Mouse (Mus musculus): Measurements from ENCODE around the gene Sgsm1. TPM values are rescaled to one million over a fixed set of nuclear protein-coding genes. Genes with fewer than 3 reads are reported as not detected.

The Sgsm1 gene
- polyA plus RNA-seq, 1 experiment, result 1.0 TPM

DNA sequence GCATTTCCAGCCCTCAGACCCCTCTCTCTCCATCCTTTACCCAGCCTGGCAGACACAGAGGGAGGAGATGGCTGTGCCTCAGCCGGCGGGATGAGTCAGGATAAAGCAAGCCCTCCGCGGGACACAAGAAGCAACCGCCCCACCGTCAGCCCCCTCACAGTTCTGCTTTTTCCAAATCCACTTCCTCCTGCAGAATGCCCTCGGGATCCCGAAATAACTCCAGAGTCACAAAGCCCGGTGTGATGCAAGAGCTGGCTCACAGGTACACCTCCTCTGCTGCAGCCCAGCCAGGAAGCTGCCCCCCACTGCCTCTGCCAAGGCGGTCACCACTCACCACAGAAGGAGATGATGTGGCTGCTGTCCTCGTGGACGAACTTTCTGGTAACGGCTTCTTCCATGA lies 22.1 kb downstream of the Sgsm1 start:
- WGBS, result 3% methylated on average over 13 of the region's 13 CpGs
- no peak overlapping the region for H3K4me3 ChIP-seq (ENCODE audit: control insufficient read depth, insufficient read depth, low read length)
- H3K36me3 ChIP-seq (ENCODE audit: control insufficient read depth, insufficient read depth, low read length), result no peaks in the 10 kb centered on the region
- H3K27ac ChIP-seq (ENCODE audit: control insufficient read depth, insufficient read depth, low read length), result no peak overlapping the region
- no peak for DNase-seq
- no peak for TF ChIP-seq CTCF (IDR thresholded peaks at IDR 0.05; ENCODE audit: borderline replicate concordance, control insufficient read depth, extremely low read depth, insufficient read depth, low read length, poor library complexity)
- TF ChIP-seq POLR2A (IDR thresholded peaks at IDR 0.05; ENCODE audit: control insufficient read depth, extremely low read depth, insufficient read depth, low read length, poor library complexity), result no peak
- no peaks in the 10 kb centered on the region for H3K4me1 ChIP-seq (replicated peaks; ENCODE audit: control insufficient read depth, insufficient read depth, low read length)
- H3K27me3 ChIP-seq (ENCODE audit: control insufficient read depth, insufficient read depth, low read length), result no peaks in the 10 kb centered on the region

DNA sequence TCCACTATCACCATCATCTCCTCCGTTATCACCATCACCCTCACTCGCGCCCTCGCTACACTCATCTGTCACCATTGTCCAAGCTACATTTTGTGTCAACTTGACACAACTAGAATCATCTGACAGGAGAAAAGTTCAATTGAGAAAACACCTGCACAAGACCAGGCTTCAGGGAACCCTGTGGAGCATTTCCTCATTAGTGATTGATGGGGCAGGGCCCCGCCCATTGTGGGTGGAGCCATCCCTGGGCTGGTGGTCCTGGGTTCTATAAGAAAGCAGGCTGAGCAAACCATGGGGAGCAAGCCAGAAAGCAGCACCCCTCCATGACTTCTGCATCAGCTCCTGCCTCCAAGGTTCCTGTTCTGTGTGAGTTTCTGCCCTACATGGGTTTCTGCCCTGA lies 22.8 kb downstream of the Sgsm1 start:
- no peak overlapping the region for H3K4me3 ChIP-seq (ENCODE audit: control insufficient read depth, insufficient read depth, low read length)
- no peak overlapping the region for H3K27ac ChIP-seq (ENCODE audit: control insufficient read depth, insufficient read depth, low read length)
- H3K4me1 ChIP-seq (replicated peaks; ENCODE audit: control insufficient read depth, insufficient read depth, low read length), result no peaks in the 10 kb centered on the region
- no peak for TF ChIP-seq POLR2A (IDR thresholded peaks at IDR 0.05; ENCODE audit: control insufficient read depth, extremely low read depth, insufficient read depth, low read length, poor library complexity)
- no peak for TF ChIP-seq CTCF (IDR thresholded peaks at IDR 0.05; ENCODE audit: borderline replicate concordance, control insufficient read depth, extremely low read depth, insufficient read depth, low read length, poor library complexity)
- no peaks in the 10 kb centered on the region for H3K27me3 ChIP-seq (ENCODE audit: control insufficient read depth, insufficient read depth, low read length)
- no peak for DNase-seq
- 89% methylated on average over 5 of the region's 5 CpGs for WGBS
- no peaks in the 10 kb centered on the region for H3K36me3 ChIP-seq (ENCODE audit: control insufficient read depth, insufficient read depth, low read length)

DNA sequence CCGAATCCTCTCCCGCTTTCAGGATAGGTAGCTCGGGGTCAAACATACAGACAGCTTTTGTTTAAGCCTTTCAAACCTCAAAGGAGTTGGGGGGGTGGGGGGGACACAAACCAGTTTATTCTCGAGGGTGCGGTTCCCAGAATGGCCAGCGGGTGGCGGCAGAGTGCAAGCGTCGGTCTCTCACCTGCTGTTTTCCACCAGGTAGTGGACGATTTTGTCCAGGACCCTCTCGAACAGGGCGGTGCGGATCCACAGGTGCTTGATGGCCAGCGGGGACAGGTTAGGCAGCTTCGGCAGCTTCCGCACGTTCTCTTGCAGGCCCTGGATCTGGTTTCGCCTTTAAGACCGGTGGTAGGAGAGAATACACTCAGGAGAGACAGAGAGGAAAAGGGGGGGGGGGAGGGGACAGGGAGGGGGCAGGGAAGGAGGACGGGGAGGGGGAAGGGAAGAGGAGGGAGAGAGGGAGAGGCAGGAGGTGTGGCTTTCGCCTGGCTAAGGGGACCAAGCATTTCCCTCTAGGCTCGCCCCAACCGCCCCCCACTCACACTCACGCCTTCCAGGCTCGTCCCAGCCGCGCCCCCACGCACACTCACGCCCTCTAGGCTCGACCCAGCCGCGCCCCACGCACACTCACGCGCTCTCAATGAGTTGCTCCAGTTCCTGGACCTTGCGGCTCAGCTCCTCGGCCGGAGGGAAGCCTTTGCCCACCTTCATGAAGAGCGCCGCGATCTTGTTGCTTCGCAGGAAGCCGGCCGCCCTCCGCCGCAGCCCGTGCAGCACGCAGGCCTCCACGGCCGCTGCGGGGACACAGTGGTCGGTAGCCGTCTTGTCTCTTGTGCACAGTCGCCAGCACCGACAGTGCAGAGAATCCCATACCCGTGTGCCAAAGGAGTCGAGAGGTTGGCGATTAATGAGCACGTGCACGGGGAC lies 23.7 kb downstream of the Sgsm1 start:
- TF ChIP-seq CTCF (IDR thresholded peaks at IDR 0.05; ENCODE audit: borderline replicate concordance, control insufficient read depth, extremely low read depth, insufficient read depth, low read length, poor library complexity) (peak; percentile 36; the same call in 1 of the 2 replicates), POLR2A (IDR thresholded peaks at IDR 0.05; ENCODE audit: control insufficient read depth, extremely low read depth, insufficient read depth, low read length, poor library complexity) (no peak)
- WGBS, result 65% methylated on average over 57 of the region's 60 CpGs
- H3K27me3 ChIP-seq (ENCODE audit: control insufficient read depth, insufficient read depth, low read length), result no peaks in the 10 kb centered on the region
- no peak overlapping the region for H3K4me3 ChIP-seq (ENCODE audit: control insufficient read depth, insufficient read depth, low read length)
- no peaks in the 10 kb centered on the region for H3K4me1 ChIP-seq (replicated peaks; ENCODE audit: control insufficient read depth, insufficient read depth, low read length)
- H3K27ac ChIP-seq (ENCODE audit: control insufficient read depth, insufficient read depth, low read length), result no peak overlapping the region
- peak; percentile 45 for DNase-seq
- H3K36me3 ChIP-seq (ENCODE audit: control insufficient read depth, insufficient read depth, low read length), result no peaks in the 10 kb centered on the region

DNA sequence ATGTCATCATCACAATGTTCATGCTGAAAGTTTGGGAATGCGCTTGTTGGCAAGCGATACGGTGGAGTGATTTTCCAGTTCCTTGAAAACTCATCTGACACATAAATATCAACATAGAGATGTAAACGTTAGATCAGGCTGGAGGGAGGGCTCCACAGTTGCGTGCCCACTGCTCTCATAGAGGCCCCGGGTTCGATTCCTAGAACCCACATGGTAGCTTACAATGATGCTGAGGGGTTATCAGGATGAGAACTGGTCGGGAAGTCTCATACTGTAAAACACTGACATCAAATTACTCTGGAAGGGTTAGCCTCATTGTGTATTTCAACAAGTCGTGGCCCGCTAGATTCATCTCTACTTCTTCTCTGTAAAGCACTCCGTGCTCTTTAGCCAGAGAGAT lies 24.5 kb downstream of the Sgsm1 start:
- Histone ChIP-seq H3K4me1 (replicated peaks; ENCODE audit: control insufficient read depth, insufficient read depth, low read length) (no peaks in the 10 kb centered on the region), H3K27me3 (ENCODE audit: control insufficient read depth, insufficient read depth, low read length) (no peaks in the 10 kb centered on the region), H3K27ac (ENCODE audit: control insufficient read depth, insufficient read depth, low read length) (no peak overlapping the region), H3K36me3 (ENCODE audit: control insufficient read depth, insufficient read depth, low read length) (no peaks in the 10 kb centered on the region), H3K4me3 (ENCODE audit: control insufficient read depth, insufficient read depth, low read length) (no peak overlapping the region)
- 88% methylated on average over 11 of the region's 11 CpGs for WGBS
- DNase-seq, result no peak
- no peak for TF ChIP-seq POLR2A (IDR thresholded peaks at IDR 0.05; ENCODE audit: control insufficient read depth, extremely low read depth, insufficient read depth, low read length, poor library complexity)
- no peak for TF ChIP-seq CTCF (IDR thresholded peaks at IDR 0.05; ENCODE audit: borderline replicate concordance, control insufficient read depth, extremely low read depth, insufficient read depth, low read length, poor library complexity)

- TF ChIP-seq CTCF (IDR thresholded peaks at IDR 0.05; ENCODE audit: borderline replicate concordance, control insufficient read depth, extremely low read depth, insufficient read depth, low read length, poor library complexity), result no peak
- Histone ChIP-seq H3K4me1 (replicated peaks; ENCODE audit: control insufficient read depth, insufficient read depth, low read length) (no peaks in the 10 kb centered on the region), H3K4me3 (ENCODE audit: control insufficient read depth, insufficient read depth, low read length) (no peak overlapping the region), H3K27ac (ENCODE audit: control insufficient read depth, insufficient read depth, low read length) (no peak overlapping the region), H3K27me3 (ENCODE audit: control insufficient read depth, insufficient read depth, low read length) (no peaks in the 10 kb centered on the region), H3K36me3 (ENCODE audit: control insufficient read depth, insufficient read depth, low read length) (no peaks in the 10 kb centered on the region)
- DNase-seq, result no peak
- WGBS, result 91% methylated on average over 16 of the region's 16 CpGs
Observed at GRCm38 (mm10) chr5:113285541-113285940, 25.0 kb downstream of the Sgsm1 start.

GRCm38 (mm10) chr5:113283726-113284125 lies 26.9 kb downstream of the Sgsm1 start:
- 10% methylated on average over 2 of the region's 2 CpGs for WGBS
- H3K4me3 ChIP-seq (ENCODE audit: control insufficient read depth, insufficient read depth, low read length), result no peak overlapping the region
- H3K36me3 ChIP-seq (ENCODE audit: control insufficient read depth, insufficient read depth, low read length), result no peaks in the 10 kb centered on the region
- no peak for TF ChIP-seq CTCF (IDR thresholded peaks at IDR 0.05; ENCODE audit: borderline replicate concordance, control insufficient read depth, extremely low read depth, insufficient read depth, low read length, poor library complexity)
- TF ChIP-seq POLR2A (IDR thresholded peaks at IDR 0.05; ENCODE audit: control insufficient read depth, extremely low read depth, insufficient read depth, low read length, poor library complexity), result no peak
- no peaks in the 10 kb centered on the region for H3K4me1 ChIP-seq (replicated peaks; ENCODE audit: control insufficient read depth, insufficient read depth, low read length)
- DNase-seq, result no peak
- no peaks in the 10 kb centered on the region for H3K27me3 ChIP-seq (ENCODE audit: control insufficient read depth, insufficient read depth, low read length)
- H3K27ac ChIP-seq (ENCODE audit: control insufficient read depth, insufficient read depth, low read length), result no peak overlapping the region
